Mouse (Mus musculus): ENCODE data around the gene Cyb561. TPM values are rescaled to one million over a fixed set of nuclear protein-coding genes. Genes with fewer than 3 reads are reported as not detected.

Gene Cyb561
- polyA plus RNA-seq, 1 experiment from 2014 or later, result 14.0 TPM

DNA sequence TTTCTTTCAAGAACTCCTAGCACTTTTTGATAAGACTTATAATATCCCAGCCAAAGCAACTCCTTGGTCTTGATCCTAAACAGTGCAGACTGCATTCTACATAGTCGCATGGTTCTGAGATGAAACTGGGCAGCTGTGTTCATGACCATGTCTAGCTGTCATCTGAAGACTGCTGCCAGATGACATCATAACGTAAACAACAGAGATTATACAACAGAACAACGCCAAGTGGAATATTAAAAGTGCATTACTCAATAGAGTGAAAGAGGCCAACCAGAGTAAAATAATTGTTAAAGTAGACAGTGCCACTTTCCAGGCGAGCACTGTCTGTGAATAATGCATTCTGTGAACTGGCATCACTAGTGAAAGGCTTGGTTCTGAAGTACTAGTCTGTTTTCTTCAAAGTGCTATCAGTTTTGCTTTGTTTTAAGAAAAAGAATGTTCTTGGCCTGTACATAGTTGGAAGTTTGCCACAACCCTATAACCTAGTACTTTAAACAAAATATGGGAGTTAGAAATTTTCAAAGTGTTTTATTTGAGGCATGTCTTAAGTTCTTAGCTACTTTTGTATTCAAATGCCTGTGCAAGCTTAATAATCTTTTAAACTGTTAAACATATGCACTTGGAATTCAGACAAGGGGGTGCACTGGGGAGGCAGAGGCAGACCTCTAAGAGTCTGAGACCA is 47.5 kb downstream of the Cyb561 start:
- no peak overlapping the region for H3K9ac ChIP-seq (ENCODE audit: low read length)
- no peak overlapping the region for H3K27ac ChIP-seq (ENCODE audit: low read depth, low read length)
- H3K36me3 ChIP-seq (ENCODE audit: control insufficient read depth, insufficient read depth, low read length), result no peaks in the 10 kb centered on the region
- H3K4me3 ChIP-seq (ENCODE audit: low read depth, low read length), result no peak overlapping the region
- WGBS, result 86% methylated on average over 4 of the region's 4 CpGs
- no peak overlapping the region for H3K4me2 ChIP-seq (ENCODE audit: low read depth)
- no peaks in the 10 kb centered on the region for H3K4me1 ChIP-seq (ENCODE audit: control insufficient read depth, insufficient read depth, low read length)
- no peaks in the 10 kb centered on the region for H3K9me3 ChIP-seq (ENCODE audit: control insufficient read depth, low read length)
- ATAC-seq (ENCODE audit: insufficient read depth, low FRiP score, low TSS enrichment) (no peak), DNase-seq (ENCODE audit: low spot score) (no peak)
- no peaks in the 10 kb centered on the region for H3K27me3 ChIP-seq (ENCODE audit: control insufficient read depth, insufficient read depth, low read length)

DNA sequence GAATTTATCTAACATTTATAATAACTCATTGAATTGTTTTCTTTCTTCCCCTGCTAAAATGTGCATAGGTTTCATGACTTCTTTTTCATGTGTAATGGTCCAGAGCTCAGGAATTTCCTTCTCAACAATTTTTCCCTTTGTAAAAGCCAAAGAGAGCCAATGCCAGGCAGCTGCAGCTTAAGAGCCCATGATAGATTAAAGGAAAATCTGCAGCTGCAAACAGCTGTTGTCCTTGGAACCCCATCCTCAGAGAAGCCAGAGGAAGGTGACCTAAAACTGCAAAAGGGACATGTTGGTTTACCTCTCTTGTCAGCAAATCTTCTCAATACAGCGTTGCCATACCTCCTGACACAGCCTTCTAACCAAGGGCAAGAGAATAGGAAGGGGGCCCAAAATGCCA is 50.2 kb downstream of the Cyb561 start:
- Histone ChIP-seq H3K27ac (ENCODE audit: low read depth, low read length) (no peak overlapping the region), H3K4me2 (ENCODE audit: low read depth) (no peak overlapping the region), H3K36me3 (ENCODE audit: control insufficient read depth, insufficient read depth, low read length) (no peaks in the 10 kb centered on the region), H3K27me3 (ENCODE audit: control insufficient read depth, insufficient read depth, low read length) (no peaks in the 10 kb centered on the region), H3K9me3 (ENCODE audit: control insufficient read depth, low read length) (no peaks in the 10 kb centered on the region), H3K4me1 (ENCODE audit: control insufficient read depth, insufficient read depth, low read length) (no peaks in the 10 kb centered on the region), H3K9ac (ENCODE audit: low read length) (no peak overlapping the region), H3K4me3 (ENCODE audit: low read depth, low read length) (no peak overlapping the region)
- DNase-seq (ENCODE audit: low spot score) (no peak), ATAC-seq (ENCODE audit: insufficient read depth, low FRiP score, low TSS enrichment) (no peak)
- 71% methylated on average over 1 of the region's 1 CpGs for WGBS

GRCm38 (mm10) chr11:105901501-105901900 is 51.6 kb downstream of the Cyb561 start:
- H3K4me2 ChIP-seq (ENCODE audit: low read depth), result no peak overlapping the region
- DNase-seq (ENCODE audit: low spot score), result no peak
- no peak overlapping the region for H3K9ac ChIP-seq (ENCODE audit: low read length)
- H3K9me3 ChIP-seq (ENCODE audit: control insufficient read depth, low read length), result no peaks in the 10 kb centered on the region
- H3K27ac ChIP-seq (ENCODE audit: low read depth, low read length), result no peak overlapping the region
- no peak for ATAC-seq (ENCODE audit: insufficient read depth, low FRiP score, low TSS enrichment)
- H3K4me1 ChIP-seq (ENCODE audit: control insufficient read depth, insufficient read depth, low read length), result no peaks in the 10 kb centered on the region
- H3K27me3 ChIP-seq (ENCODE audit: control insufficient read depth, insufficient read depth, low read length), result no peaks in the 10 kb centered on the region
- H3K36me3 ChIP-seq (ENCODE audit: control insufficient read depth, insufficient read depth, low read length), result no peaks in the 10 kb centered on the region
- H3K4me3 ChIP-seq (ENCODE audit: low read depth, low read length), result no peak overlapping the region
- 84% methylated on average over 2 of the region's 2 CpGs for WGBS

GRCm38 (mm10) chr11:105899151-105899550 is 54.0 kb downstream of the Cyb561 start:
- Histone ChIP-seq H3K4me3 (ENCODE audit: low read depth, low read length) (no peak overlapping the region), H3K9ac (ENCODE audit: low read length) (no peak overlapping the region)

DNA sequence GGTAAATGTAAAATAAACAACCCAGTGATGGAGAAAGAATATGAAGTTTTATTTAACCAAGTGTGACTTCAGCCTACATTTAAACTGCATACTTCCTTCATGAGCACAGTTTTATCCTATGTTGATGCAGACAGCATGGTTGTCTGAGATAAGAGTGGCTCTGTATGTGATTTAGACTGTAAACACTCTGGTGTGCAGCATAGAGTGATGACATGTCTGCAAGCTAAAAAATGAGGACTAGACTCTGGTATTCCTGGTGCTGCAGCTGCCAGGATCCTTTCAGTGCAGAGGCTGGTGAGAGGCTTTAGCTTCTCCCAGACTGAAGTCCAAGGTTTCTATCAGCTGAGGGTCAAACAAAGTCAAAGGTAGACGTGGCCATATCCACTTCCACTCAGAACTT is 65.9 kb downstream of the Cyb561 start:
- Histone ChIP-seq H3K9me3 (ENCODE audit: control insufficient read depth, low read length) (no peaks in the 10 kb centered on the region), H3K36me3 (ENCODE audit: control insufficient read depth, insufficient read depth, low read length) (no peaks in the 10 kb centered on the region), H3K4me3 (ENCODE audit: low read depth, low read length) (no peak overlapping the region), H3K27ac (ENCODE audit: low read depth, low read length) (no peak overlapping the region), H3K4me2 (ENCODE audit: low read depth) (no peak overlapping the region), H3K27me3 (ENCODE audit: control insufficient read depth, insufficient read depth, low read length) (no peaks in the 10 kb centered on the region), H3K4me1 (ENCODE audit: control insufficient read depth, insufficient read depth, low read length) (no peaks in the 10 kb centered on the region), H3K9ac (ENCODE audit: low read length) (no peak overlapping the region)
- 83% methylated on average over 1 of the region's 1 CpGs for WGBS
- ATAC-seq (ENCODE audit: insufficient read depth, low FRiP score, low TSS enrichment), result no peak
- no peak for DNase-seq (ENCODE audit: low spot score)

More at GRCm38 (mm10) chr11:105899151-105899550, 54.0 kb downstream of the Cyb561 start:
- Histone ChIP-seq H3K27me3 (ENCODE audit: control insufficient read depth, insufficient read depth, low read length) (no peaks in the 10 kb centered on the region), H3K36me3 (ENCODE audit: control insufficient read depth, insufficient read depth, low read length) (no peaks in the 10 kb centered on the region), H3K9me3 (ENCODE audit: control insufficient read depth, low read length) (no peaks in the 10 kb centered on the region), H3K4me2 (ENCODE audit: low read depth) (no peak overlapping the region), H3K27ac (ENCODE audit: low read depth, low read length) (no peak overlapping the region), H3K4me1 (ENCODE audit: control insufficient read depth, insufficient read depth, low read length) (no peaks in the 10 kb centered on the region)
- ATAC-seq (ENCODE audit: insufficient read depth, low FRiP score, low TSS enrichment) (no peak), DNase-seq (ENCODE audit: low spot score) (no peak)
- 59% methylated on average over 1 of the region's 1 CpGs for WGBS

GRCm38 (mm10) chr11:105885558-105885957 is 67.6 kb downstream of the Cyb561 start:
- H3K4me2 ChIP-seq (ENCODE audit: low read depth), result no peak overlapping the region
- ATAC-seq (ENCODE audit: insufficient read depth, low FRiP score, low TSS enrichment) (no peak), DNase-seq (ENCODE audit: low spot score) (no peak)
- H3K27me3 ChIP-seq (ENCODE audit: control insufficient read depth, insufficient read depth, low read length), result no peaks in the 10 kb centered on the region
- H3K9me3 ChIP-seq (ENCODE audit: control insufficient read depth, low read length), result no peaks in the 10 kb centered on the region
- H3K9ac ChIP-seq (ENCODE audit: low read length), result no peak overlapping the region
- no peak overlapping the region for H3K27ac ChIP-seq (ENCODE audit: low read depth, low read length)
- WGBS, result 95% methylated on average over 1 of the region's 1 CpGs
- H3K36me3 ChIP-seq (ENCODE audit: control insufficient read depth, insufficient read depth, low read length), result no peaks in the 10 kb centered on the region
- no peak overlapping the region for H3K4me3 ChIP-seq (ENCODE audit: low read depth, low read length)
- no peaks in the 10 kb centered on the region for H3K4me1 ChIP-seq (ENCODE audit: control insufficient read depth, insufficient read depth, low read length)

Other genes with a start within 250 kb of the Cyb561 start
- 0.44 and 0.51 TPM in 2 replicates for gene Ace, start 14.6 kb upstream of the Cyb561 start, polyA plus RNA-seq (2014; fragmentation: Nextera tagmentation; extraction: Ambion mirVana)
- not detected in 2 replicates for gene Ace3, start 41.3 kb upstream of the Cyb561 start, polyA plus RNA-seq (2014; fragmentation: Nextera tagmentation; extraction: Ambion mirVana)
- gene Kcnh6, start 54.8 kb upstream of the Cyb561 start, polyA plus RNA-seq (2014; fragmentation: Nextera tagmentation; extraction: Ambion mirVana), result 0.58 and 0.65 TPM in 2 replicates
- 94.6 and 100 TPM in 2 replicates for gene Dcaf7, start 83.5 kb upstream of the Cyb561 start, polyA plus RNA-seq (2014; fragmentation: Nextera tagmentation; extraction: Ambion mirVana)
- gene Taco1, start 112.7 kb upstream of the Cyb561 start, polyA plus RNA-seq (2014; fragmentation: Nextera tagmentation; extraction: Ambion mirVana), result 7.9 and 10.9 TPM in 2 replicates
- gene Map3k3, start 131.3 kb upstream of the Cyb561 start, polyA plus RNA-seq (2014; fragmentation: Nextera tagmentation; extraction: Ambion mirVana), result 19.5 and 20.8 TPM in 2 replicates
- gene Gm10840, start 207.5 kb upstream of the Cyb561 start, polyA plus RNA-seq (2014; fragmentation: Nextera tagmentation; extraction: Ambion mirVana), result not detected in 2 replicates
- 295 and 337 TPM in 2 replicates for gene Limd2, start 207.5 kb upstream of the Cyb561 start, polyA plus RNA-seq (2014; fragmentation: Nextera tagmentation; extraction: Ambion mirVana)
- 40.6 and 43.1 TPM in 2 replicates for gene Strada, start 248.8 kb upstream of the Cyb561 start, polyA plus RNA-seq (2014; fragmentation: Nextera tagmentation; extraction: Ambion mirVana)